Mouse (Mus musculus) midbrain, embryonic 15.5 days (tissue): ENCODE measurements around the gene Bud31. TPM values are rescaled to one million over a fixed set of nuclear protein-coding genes. Genes with fewer than 3 reads are reported as not detected.
A peak's percentile ranks its signal among the peaks of the same experiment; 100 is the strongest.
"Not testable (repeated sequence)": the region's sequence is repeated elsewhere in the genome, so short reads cannot be mapped to it uniquely, and the experiment has no call there.

Experiments
- ATAC-seq: fragments of 200-750 bp; cut with Nextera tagmentation; replicated peaks from 2 replicates; pipeline ENCODE4 v1.8.0; 2017; ENCODE audit warnings: moderate TSS enrichment
- H3K27ac ChIP-seq: fragments of 300-500 bp; sonication (generic); 2 replicates; pipeline ENCODE4 v1.5.1; 2015; ENCODE audit warnings: mild to moderate bottlenecking, inconsistent platforms
- H3K27me3 ChIP-seq: fragments of 300-500 bp; sonication (generic); replicated peaks from 2 replicates; pipeline ENCODE4 v1.6.1; 2015; ENCODE audit warnings: inconsistent platforms
- H3K36me3 ChIP-seq: fragments of 300-500 bp; sonication (generic); replicated peaks from 2 replicates; pipeline ENCODE4 v1.6.1; 2015; ENCODE audit warnings: inconsistent platforms
- H3K4me1 ChIP-seq: fragments of 300-500 bp; sonication (generic); 2 replicates; pipeline ENCODE4 v1.6.1; 2015; ENCODE audit warnings: inconsistent platforms
- H3K4me2 ChIP-seq: fragments of 300-500 bp; sonication (generic); 2 replicates; pipeline ENCODE4 v1.6.1; 2015; ENCODE audit warnings: inconsistent platforms, mild to moderate bottlenecking, moderate library complexity
- H3K4me3 ChIP-seq: fragments of 300-500 bp; sonication (generic); 2 replicates; pipeline ENCODE4 v1.5.1; 2015; ENCODE audit warnings: mild to moderate bottlenecking, inconsistent platforms
- H3K9ac ChIP-seq: fragments of 300-500 bp; sonication (generic); 2 replicates; pipeline ENCODE4 v1.6.1; 2015; ENCODE audit warnings: mild to moderate bottlenecking, inconsistent platforms
- H3K9me3 ChIP-seq: fragments of 300-500 bp; sonication (generic); 2 replicates; pipeline ENCODE4 v1.6.1; 2016; ENCODE audit warnings: inconsistent platforms
- WGBS: fragments of 180-500 bp; shearing (Covaris S2); methylation state at CpG from one replicate; pipeline ENCODE4 v1.1.7; 2015; ENCODE audit warnings: mixed read lengths; 5-methylcytosine and 5-hydroxymethylcytosine counted together
- polyA plus RNA-seq: library from polyadenylated mRNA; unstranded; fragments of >200 nt; fragmentation: Nextera tagmentation; extraction: Ambion mirVana; gene quantifications from 2 replicates; pipeline ENCODE4 v1.2.1, GENCODE M21; 2015

Bud31 gene
- polyA plus RNA-seq, 1 experiment from 2014 or later: 176 TPM

DNA sequence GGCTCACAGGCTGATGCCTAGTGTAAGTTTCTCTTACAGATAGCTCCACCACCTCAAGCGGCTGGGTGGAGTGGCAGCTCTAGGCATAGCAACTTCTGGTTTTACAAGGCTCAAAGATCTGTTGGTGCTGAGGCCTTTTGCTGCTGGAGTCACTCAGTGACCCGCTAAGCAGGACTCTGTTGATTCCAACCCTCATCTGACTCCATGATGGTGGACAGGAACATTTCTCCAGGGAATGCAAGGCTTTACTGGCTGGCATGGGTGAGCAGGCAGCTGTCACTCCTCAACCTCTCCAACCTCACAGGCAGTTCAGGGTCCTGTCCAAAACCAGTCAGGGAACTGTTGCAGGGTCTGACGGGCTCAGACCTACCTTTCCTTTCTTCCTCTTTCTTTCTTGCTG is 9.2 kb upstream of the Bud31 start:
- WGBS: 91% methylated on average over 3 of the region's 3 CpGs

DNA sequence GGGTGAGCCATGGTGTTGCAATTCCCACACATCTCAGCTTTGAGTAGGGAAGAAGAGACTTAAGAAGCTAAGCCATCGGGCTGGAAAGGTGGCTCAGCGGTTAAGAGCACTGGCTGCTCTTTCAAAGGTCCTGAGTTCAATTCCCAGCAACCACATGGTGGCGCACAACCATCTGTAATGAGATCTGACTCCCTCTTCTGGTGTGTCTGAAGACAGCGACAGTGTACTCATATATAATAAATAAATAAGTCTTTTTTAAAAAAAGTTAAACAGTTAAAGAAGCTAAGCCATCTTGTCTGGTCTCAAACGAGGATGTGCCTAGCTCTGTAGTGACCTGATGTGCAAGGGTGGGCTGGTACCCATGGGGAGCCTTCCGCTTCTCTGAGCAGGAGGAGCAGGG is 6.9 kb upstream of the Bud31 start:
- ATAC-seq: not testable (repeated sequence)

More for the DNA sequence above, 9.2 kb upstream of the Bud31 start:
- Histone ChIP-seq H3K27me3 (no peaks in the 10 kb centered on the region), H3K4me3 (no peak overlapping the region), H3K4me1 (no peaks in the 10 kb centered on the region), H3K27ac (no peak overlapping the region), H3K36me3 (peaks cover 67% of the 10 kb centered on the region), H3K9me3 (no peaks in the 10 kb centered on the region), H3K9ac (no peak overlapping the region), H3K4me2 (no peak overlapping the region)
- ATAC-seq: no peak

DNA sequence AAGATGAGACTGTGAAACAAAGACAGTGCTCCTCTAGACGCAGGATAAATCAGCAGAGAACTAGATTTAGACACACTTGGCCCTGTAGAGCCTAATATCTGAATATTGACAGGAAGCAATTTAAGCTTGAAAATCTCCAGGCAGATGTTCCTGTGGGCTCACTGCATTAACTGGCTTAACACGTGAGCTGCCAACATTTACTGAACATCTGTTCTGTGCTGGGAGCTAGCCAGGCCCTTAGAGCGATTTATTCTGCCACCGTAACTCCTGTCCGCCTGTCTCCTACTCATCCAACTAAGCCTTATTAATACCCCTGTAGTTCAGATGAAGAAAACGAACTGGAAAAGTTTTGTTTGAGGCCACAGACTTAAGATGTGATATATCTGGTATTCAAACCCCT is 1.3 kb upstream of the Bud31 start:
- Histone ChIP-seq H3K4me3 (peak overlapping the region; percentile 87), H3K9me3 (no peaks in the 10 kb centered on the region), H3K9ac (peak overlapping the region; percentile 88), H3K4me1 (peaks cover 27% of the 10 kb centered on the region), H3K4me2 (peak overlapping the region; percentile 84), H3K36me3 (peaks cover 34% of the 10 kb centered on the region), H3K27ac (peak overlapping the region; percentile 96; the same call in 1 of the 2 replicates), H3K27me3 (no peaks in the 10 kb centered on the region)
- ATAC-seq: no peak
- 15% methylated on average over 6 of the region's 6 CpGs for WGBS

More for the DNA sequence above, 6.9 kb upstream of the Bud31 start:
- not testable (repeated sequence) for H3K9ac ChIP-seq, H3K4me3 ChIP-seq, H3K27ac ChIP-seq, H3K4me2 ChIP-seq, H3K9me3 ChIP-seq, H3K27me3 ChIP-seq, H3K4me1 ChIP-seq
- H3K36me3 ChIP-seq: peaks cover 70% of the 10 kb centered on the region
- 91% methylated on average over 6 of the region's 6 CpGs for WGBS

DNA sequence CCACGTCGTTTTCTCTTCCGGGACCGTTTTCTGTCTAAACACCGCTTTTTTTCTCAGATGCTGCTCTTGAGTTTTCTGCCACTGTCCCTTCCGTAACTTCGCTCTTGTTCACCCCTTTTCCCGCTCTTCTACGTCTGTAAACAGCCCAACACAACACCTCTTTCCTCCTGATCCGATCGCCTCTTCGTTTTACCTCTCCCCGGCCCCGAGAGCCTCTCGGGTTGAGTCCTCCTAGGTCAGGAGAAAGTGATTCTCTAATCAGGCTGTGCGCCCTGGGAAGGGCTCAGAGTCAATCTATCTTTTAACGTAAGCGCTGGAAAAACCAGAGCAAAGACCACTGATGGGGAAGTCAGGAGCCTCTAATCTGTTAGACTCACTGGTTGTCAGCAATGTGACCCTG is 449 bp downstream of the Bud31 start:
- WGBS: under 1% methylated on average over 18 of the region's 18 CpGs
- H3K4me2 ChIP-seq: peak overlapping the region; percentile 84
- H3K36me3 ChIP-seq: peaks cover 27% of the 10 kb centered on the region; the same call in 1 of the 2 replicates
- no peaks in the 10 kb centered on the region for H3K9me3 ChIP-seq
- H3K27me3 ChIP-seq: no peaks in the 10 kb centered on the region
- H3K27ac ChIP-seq: peak overlapping the region; percentile 96
- peak overlapping the region; percentile 88 for H3K9ac ChIP-seq
- H3K4me3 ChIP-seq: peak overlapping the region; percentile 87
- peaks cover 27% of the 10 kb centered on the region for H3K4me1 ChIP-seq
- peak; percentile 1; the same call in 1 of the 2 replicates for ATAC-seq

DNA sequence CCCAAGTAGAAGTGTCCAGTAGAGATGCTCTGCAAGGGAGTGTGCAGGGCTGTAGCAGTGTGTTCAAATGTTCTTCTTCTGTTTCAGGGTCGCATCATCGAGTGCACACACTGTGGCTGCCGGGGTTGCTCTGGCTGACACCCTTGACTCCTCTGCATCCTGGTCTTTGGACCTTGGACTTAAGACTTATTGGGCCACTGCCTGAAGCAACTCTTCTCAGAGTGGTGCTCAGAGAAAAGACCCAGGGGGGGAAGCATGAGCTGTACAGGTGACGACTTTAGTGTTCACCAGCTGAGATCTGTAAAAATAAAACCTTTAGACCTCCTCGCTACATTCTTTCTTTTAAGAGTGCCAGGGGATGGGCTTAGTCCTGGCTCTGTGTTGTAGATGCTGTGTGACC is 7.6 kb downstream of the Bud31 start:
- Histone ChIP-seq H3K4me1 (no peaks in the 10 kb centered on the region), H3K4me2 (no peak overlapping the region), H3K9ac (no peak overlapping the region), H3K27me3 (no peaks in the 10 kb centered on the region), H3K4me3 (no peak overlapping the region), H3K9me3 (no peaks in the 10 kb centered on the region), H3K36me3 (peaks cover 76% of the 10 kb centered on the region), H3K27ac (no peak overlapping the region)
- no peak for ATAC-seq
- 96% methylated on average over 5 of the region's 5 CpGs for WGBS

DNA sequence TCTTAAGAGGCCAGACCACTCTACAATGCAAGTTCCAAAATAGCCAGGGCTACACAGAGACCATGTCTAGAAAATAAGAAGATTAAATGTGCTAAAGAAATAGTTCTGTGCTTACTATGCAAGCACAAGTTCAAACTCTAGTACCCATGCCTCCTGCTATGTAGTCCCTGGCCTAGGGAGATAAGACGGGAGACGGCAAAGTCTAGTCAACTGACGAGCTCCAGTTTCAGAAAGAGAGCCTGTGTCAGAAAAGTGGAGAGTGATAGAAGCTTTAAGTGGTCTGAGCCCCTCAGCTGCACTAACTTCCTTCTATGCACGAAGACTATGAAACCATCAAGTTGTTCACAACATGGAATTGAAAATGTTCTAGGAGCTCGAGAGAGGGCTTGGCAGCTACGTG is 9.1 kb downstream of the Bud31 start:
- Histone ChIP-seq H3K9ac (no peak overlapping the region), H3K4me3 (no peak overlapping the region), H3K27me3 (no peaks in the 10 kb centered on the region), H3K9me3 (no peaks in the 10 kb centered on the region), H3K4me1 (no peaks in the 10 kb centered on the region), H3K4me2 (no peak overlapping the region), H3K36me3 (peaks cover 78% of the 10 kb centered on the region), H3K27ac (no peak overlapping the region)
- WGBS: 96% methylated on average over 6 of the region's 6 CpGs
- ATAC-seq: no peak

DNA sequence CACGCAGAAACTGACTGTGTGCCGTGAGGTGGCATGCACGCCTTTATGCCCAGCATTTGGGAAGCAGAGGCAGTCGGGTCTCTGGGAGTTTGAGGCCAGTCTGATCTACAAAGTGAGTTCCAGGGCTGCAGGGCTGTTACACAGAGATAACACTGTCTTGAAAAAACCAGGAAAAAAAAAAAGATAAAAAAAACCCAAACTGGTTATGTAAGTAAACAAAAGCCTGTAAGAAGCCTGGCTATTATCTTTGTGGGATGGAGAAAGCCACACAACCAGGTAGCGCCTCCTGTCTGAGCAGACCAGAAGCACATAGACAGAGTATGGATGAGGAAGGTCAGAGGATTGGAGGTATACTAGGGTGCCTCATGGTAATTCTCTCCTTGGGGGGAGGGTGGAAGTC is 12.5 kb downstream of the Bud31 start:
- H3K9me3 ChIP-seq: no peaks in the 10 kb centered on the region
- no peaks in the 10 kb centered on the region for H3K4me1 ChIP-seq
- ATAC-seq: no peak
- H3K9ac ChIP-seq: no peak overlapping the region
- no peak overlapping the region for H3K4me2 ChIP-seq
- peaks cover 69% of the 10 kb centered on the region for H3K36me3 ChIP-seq
- H3K4me3 ChIP-seq: no peak overlapping the region
- 92% methylated on average over 5 of the region's 5 CpGs for WGBS
- no peak overlapping the region for H3K27ac ChIP-seq
- H3K27me3 ChIP-seq: no peaks in the 10 kb centered on the region

DNA sequence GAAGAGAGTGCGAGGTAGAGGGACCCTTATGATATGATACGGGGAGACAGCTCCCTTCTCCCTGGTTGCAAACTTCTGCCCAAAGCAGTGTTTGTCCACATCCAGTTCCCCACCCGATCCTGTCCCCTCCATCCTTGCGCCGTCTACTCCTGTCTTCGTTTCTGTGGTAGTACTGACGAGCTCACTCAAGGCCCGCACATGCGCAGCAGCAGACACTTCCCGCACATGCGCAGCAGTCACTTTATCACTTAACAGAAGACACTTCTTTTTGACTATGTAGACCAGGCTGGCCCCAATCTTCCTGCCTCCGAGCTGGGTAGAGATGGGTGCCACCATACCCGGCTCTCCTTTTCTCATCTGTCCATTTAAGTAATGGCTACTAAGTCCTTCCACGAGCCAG is 21.2 kb downstream of the Bud31 start:
- H3K36me3 ChIP-seq: peaks cover 39% of the 10 kb centered on the region
- 94% methylated on average over 14 of the region's 14 CpGs for WGBS

DNA sequence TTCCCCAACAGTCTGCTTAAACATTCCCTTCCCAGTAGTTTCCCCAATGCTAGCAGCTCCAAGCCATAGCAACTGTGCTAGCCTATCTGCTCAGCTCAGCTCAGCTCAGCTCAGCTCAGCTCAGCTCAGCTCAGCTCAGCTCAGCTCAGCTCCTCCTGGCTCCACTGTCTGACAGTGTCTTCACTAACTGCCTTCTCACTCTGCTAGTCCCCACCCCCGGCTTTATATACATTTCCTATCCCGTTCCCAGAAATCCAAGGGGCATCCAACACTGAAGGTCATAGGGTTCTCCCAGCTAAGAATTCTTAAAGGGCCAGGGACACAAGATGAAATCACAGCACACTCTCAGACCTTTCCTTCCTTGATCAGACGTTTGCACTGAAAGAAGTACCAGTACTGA is 24.5 kb downstream of the Bud31 start:
- H3K9me3 ChIP-seq: no peaks in the 10 kb centered on the region
- H3K4me1 ChIP-seq: peaks cover 32% of the 10 kb centered on the region
- H3K4me2 ChIP-seq: no peak overlapping the region
- no peak overlapping the region for H3K9ac ChIP-seq
- 76% methylated on average over 3 of the region's 3 CpGs for WGBS
- H3K27me3 ChIP-seq: no peaks in the 10 kb centered on the region
- ATAC-seq: no peak
- H3K27ac ChIP-seq: no peak overlapping the region
- H3K36me3 ChIP-seq: peaks cover 20% of the 10 kb centered on the region
- H3K4me3 ChIP-seq: no peak overlapping the region

More for the DNA sequence above, 21.2 kb downstream of the Bud31 start:
- no peak overlapping the region for H3K27ac ChIP-seq
- H3K4me1 ChIP-seq: peaks cover 16% of the 10 kb centered on the region
- no peak overlapping the region for H3K9ac ChIP-seq
- H3K4me2 ChIP-seq: no peak overlapping the region
- no peak overlapping the region for H3K4me3 ChIP-seq
- no peak for ATAC-seq
- no peaks in the 10 kb centered on the region for H3K27me3 ChIP-seq
- no peaks in the 10 kb centered on the region for H3K9me3 ChIP-seq

DNA sequence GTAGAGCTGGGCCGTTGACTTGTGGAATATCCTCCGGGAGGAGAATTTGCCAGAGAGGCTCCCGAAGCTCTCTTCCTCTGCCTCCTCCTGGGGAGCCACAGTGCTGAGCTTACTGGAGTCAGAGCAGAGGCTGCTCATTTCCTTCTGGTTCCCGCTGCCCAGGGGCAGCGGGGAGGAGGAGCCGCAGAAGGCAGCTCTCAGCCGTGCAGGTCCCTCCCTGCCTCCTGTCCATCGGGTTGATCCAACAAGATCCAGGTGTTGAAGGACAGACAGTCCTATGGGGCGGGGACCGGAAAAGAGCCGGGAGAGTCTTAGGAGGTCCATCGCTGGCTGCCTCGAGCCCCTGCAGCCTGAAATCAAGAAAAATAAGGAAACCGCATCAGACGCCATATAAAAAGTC is 25.0 kb downstream of the Bud31 start:
- no peak for ATAC-seq
- no peaks in the 10 kb centered on the region for H3K27me3 ChIP-seq
- H3K4me3 ChIP-seq: no peak overlapping the region
- no peaks in the 10 kb centered on the region for H3K9me3 ChIP-seq
- no peak overlapping the region for H3K9ac ChIP-seq
- no peak overlapping the region for H3K27ac ChIP-seq
- WGBS: 92% methylated on average over 15 of the region's 15 CpGs
- peaks cover 16% of the 10 kb centered on the region for H3K36me3 ChIP-seq
- H3K4me2 ChIP-seq: no peak overlapping the region
- peaks cover 32% of the 10 kb centered on the region for H3K4me1 ChIP-seq

DNA sequence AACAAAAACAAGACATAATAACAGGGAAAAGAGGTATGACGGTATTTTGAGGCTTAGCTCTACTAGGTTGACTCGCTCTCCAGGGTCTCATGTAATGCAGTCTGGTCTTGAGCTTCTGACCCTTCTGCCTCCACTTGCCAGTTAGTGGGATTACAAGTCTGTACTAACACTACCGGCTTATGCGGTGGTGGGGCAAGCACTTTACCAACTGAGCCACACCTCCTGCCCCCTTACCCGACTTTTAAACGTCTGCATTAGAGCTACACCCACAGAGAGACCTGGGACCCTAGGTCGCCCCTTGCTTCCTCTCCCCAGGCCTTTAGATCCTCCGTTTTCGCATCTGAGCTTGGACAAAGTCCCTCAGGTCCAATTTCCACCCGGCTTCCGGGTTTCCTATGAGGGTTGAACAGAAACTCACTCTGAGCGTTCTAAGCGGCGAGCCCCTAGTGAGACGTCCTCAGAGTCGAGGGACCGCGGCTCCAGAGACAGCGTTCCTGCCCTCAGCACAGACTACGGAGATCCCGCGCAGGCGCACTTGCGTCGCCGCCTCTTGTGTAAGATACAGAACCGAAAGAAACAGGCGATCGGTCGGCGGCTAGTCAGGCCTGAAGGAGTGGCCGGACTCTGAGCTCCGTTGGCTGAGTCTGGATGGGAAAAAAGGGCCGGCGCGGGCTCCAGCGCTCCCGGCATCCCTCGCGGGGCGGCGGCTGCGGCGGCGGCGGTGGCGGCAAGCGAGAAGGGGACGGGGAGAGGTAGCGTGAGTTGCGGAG is 26.6 kb downstream of the Bud31 start, which contains the start of the genes Ptcd1 and Cpsf4:
Gene Ptcd1 (minus strand): TSS at position 573 of the 770 bp plus-strand sequence.
Gene Cpsf4 (plus strand): TSS at position 678 of the 770 bp plus-strand sequence.
- Histone ChIP-seq H3K4me1 (peaks cover 32% of the 10 kb centered on the region), H3K4me2 (peak within 1 kb of the TSS; percentile 80), H3K4me3 (peak within 1 kb of the TSS; percentile 66), H3K27ac (peak within 1 kb of the TSS; percentile 76), H3K36me3 (peaks cover 9% of the 10 kb centered on the region), H3K9ac (peak within 1 kb of the TSS; percentile 62), H3K9me3 (no peaks in the 10 kb centered on the region), H3K27me3 (no peaks in the 10 kb centered on the region)
- under 1% methylated on average over 48 of the region's 51 CpGs for WGBS
- ATAC-seq: peak; percentile 94

DNA sequence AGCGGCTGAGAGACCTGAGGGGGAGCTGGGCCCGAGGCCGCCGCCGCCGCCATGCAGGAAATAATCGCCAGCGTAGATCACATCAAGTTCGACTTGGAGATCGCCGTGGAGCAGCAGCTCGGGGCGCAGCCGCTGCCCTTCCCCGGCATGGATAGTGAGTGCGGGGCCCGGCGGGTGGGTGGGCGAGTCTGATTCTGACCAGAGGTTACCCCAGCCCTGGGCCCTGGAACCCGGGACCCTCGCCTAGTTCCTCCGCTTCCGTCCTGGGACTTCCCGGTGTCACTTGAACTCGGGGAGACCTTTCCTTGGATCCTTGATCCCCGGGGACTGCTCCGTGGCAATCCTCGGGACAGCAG is 27.1 kb downstream of the Bud31 start:
- Histone ChIP-seq H3K27ac (peak overlapping the region; percentile 76), H3K9ac (peak overlapping the region; percentile 62), H3K36me3 (peaks cover 8% of the 10 kb centered on the region), H3K9me3 (no peaks in the 10 kb centered on the region), H3K4me1 (peaks cover 32% of the 10 kb centered on the region), H3K4me3 (peak overlapping the region; percentile 66), H3K27me3 (no peaks in the 10 kb centered on the region), H3K4me2 (peak overlapping the region; percentile 80)
- WGBS: under 1% methylated on average over 28 of the region's 28 CpGs
- ATAC-seq: peak; percentile 80

DNA sequence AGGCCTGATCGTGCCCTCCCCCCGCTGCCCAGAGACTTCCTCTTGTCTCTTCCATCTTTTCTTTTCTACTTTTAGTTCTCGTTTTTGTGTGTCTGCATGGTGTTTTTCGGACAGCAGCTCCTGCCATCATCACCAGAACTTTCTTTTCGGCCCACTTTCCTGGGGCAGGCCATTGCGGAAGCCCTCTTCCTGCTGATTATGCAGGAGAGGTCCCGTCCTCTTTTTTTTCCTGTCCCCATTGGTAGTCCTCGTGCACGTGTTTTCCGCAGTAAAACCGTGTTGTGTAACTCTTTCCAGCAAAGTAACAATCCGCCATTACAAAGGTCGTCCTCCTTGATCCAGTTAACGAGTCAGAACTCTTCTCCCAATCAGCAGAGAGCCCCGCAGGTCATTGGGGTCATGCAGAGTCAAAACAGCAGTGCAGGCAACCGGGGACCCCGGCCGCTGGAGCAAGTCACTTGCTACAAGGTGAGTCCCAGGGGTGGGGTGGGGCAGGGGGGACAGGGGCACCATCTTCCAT is 38.4 kb downstream of the Bud31 start:
- ATAC-seq: no peak
- no peak overlapping the region for H3K4me2 ChIP-seq
- H3K4me3 ChIP-seq: no peak overlapping the region
- peaks cover 75% of the 10 kb centered on the region for H3K36me3 ChIP-seq
- no peaks in the 10 kb centered on the region for H3K27me3 ChIP-seq
- 87% methylated on average over 18 of the region's 18 CpGs for WGBS
- no peak overlapping the region for H3K27ac ChIP-seq
- no peak overlapping the region for H3K9ac ChIP-seq
- H3K4me1 ChIP-seq: no peaks in the 10 kb centered on the region
- H3K9me3 ChIP-seq: no peaks in the 10 kb centered on the region
